Mouse (Mus musculus) MEL (cell line): Measurements from ENCODE around the gene Smg1. TPM values are rescaled to one million over a fixed set of nuclear protein-coding genes. Genes with fewer than 3 reads are reported as not detected.

ENCODE experiments used
- DNase-seq: peaks from one replicate; pipeline ENCODE4 v3.0.0; 2011; ENCODE audit warnings: low read depth, low spot score
- H3K27ac ChIP-seq: 2 replicates; pipeline ENCODE4 v1.5.1; 2012; ENCODE audit warnings: low read depth, mild to moderate bottlenecking, control low read depth, low read length, moderate library complexity; ENCODE audit not compliant: control insufficient read depth
- H3K27me3 ChIP-seq, 2 experiments: fragments of 150-350 bp in 1 of 2; sonication (generic) in 1 of 2; 2 replicates each; pipeline ENCODE4 v1.6.1; 2012; ENCODE audit warnings: low read length in 2 of 2, mild to moderate bottlenecking in 2 of 2, improper control_type of control experiment in 1 of 2, moderate library complexity in 1 of 2; ENCODE audit not compliant: insufficient read depth in 2 of 2, control insufficient read depth in 1 of 2
- H3K36me3 ChIP-seq, 2 experiments: 2 replicates each; pipeline ENCODE4 v1.6.1; 2012 to 2014; ENCODE audit warnings: low read length in 2 of 2, improper control_type of control experiment in 1 of 2, inconsistent platforms in 1 of 2, mild to moderate bottlenecking in 1 of 2; ENCODE audit not compliant: insufficient read depth in 2 of 2, control insufficient read depth in 1 of 2
- H3K4me1 ChIP-seq, 2 experiments: fragments of 150-350 bp in 1 of 2; sonication (generic) in 1 of 2; 2 replicates each; pipeline ENCODE4 v1.6.1; 2012; ENCODE audit warnings: low read length in 2 of 2, improper control_type of control experiment in 1 of 2, mild to moderate bottlenecking in 1 of 2; ENCODE audit not compliant: insufficient read depth in 2 of 2, control insufficient read depth in 1 of 2
- H3K4me3 ChIP-seq, 2 experiments: fragments of 150-350 bp in 1 of 2; sonication (generic) in 1 of 2; 2 replicates each; pipeline ENCODE4 v1.5.1; 2012; ENCODE audit warnings: low read depth in 2 of 2, low read length in 2 of 2, mild to moderate bottlenecking in 2 of 2, moderate library complexity in 2 of 2, control low read depth in 1 of 2, improper control_type of control experiment in 1 of 2; ENCODE audit not compliant: control insufficient read depth in 1 of 2, insufficient read depth in 1 of 2
- H3K79me2 ChIP-seq: 2 replicates; pipeline ENCODE4 v1.6.1; 2012; ENCODE audit warnings: mild to moderate bottlenecking, low read length, moderate library complexity; ENCODE audit not compliant: control insufficient read depth, poor library complexity, insufficient read depth
- H3K9ac ChIP-seq: 2 replicates; pipeline ENCODE4 v1.6.1; 2012; ENCODE audit warnings: low read depth, mild to moderate bottlenecking, control low read depth, low read length, moderate library complexity; ENCODE audit not compliant: control insufficient read depth, poor library complexity, severe bottlenecking
- H3K9me3 ChIP-seq: fragments of 150-350 bp; sonication (generic); replicated peaks from 2 replicates; pipeline ENCODE4 v1.6.1; 2012; ENCODE audit warnings: mild to moderate bottlenecking, low read length, improper control_type of control experiment, moderate library complexity; ENCODE audit not compliant: insufficient read depth
- BHLHE40 ChIP-seq: IDR thresholded peaks from 2 replicates; pipeline ENCODE4 v1.6.1; 2012; ENCODE audit warnings: low read depth, mild to moderate bottlenecking, inconsistent platforms, low read length, improper control_type of control experiment, borderline replicate concordance
- CTCF ChIP-seq, 3 experiments: IDR thresholded peaks in 2 of 3; conservative IDR thresholded peaks in 1 of 3; 2 replicates each; pipeline ENCODE4 v1.5.1; 2011 to 2012; ENCODE audit warnings: low read length in 3 of 3, low read depth in 2 of 3, mild to moderate bottlenecking in 2 of 3, improper control_type of control experiment in 1 of 3, inconsistent platforms in 1 of 3, mixed read lengths in 1 of 3, moderate library complexity in 1 of 3; ENCODE audit not compliant: control insufficient read depth in 1 of 3, insufficient read depth in 1 of 3, poor library complexity in 1 of 3, severe bottlenecking in 1 of 3
- E2F4 ChIP-seq: IDR thresholded peaks from 2 replicates; pipeline ENCODE4 v1.6.1; 2011; ENCODE audit warnings: low read depth, low read length, improper control_type of control experiment, borderline replicate concordance
- ELF1 ChIP-seq: IDR thresholded peaks from 2 replicates; pipeline ENCODE4 v1.6.1; 2014; ENCODE audit warnings: low read depth, mild to moderate bottlenecking, inconsistent platforms, low read length, improper control_type of control experiment, moderate library complexity
- MAFK ChIP-seq: IDR thresholded peaks from 2 replicates; pipeline ENCODE4 v1.6.1; 2011; ENCODE audit warnings: low read depth, mild to moderate bottlenecking, low read length, improper control_type of control experiment, borderline replicate concordance
- MAX ChIP-seq: IDR thresholded peaks from 2 replicates; pipeline ENCODE4 v1.6.1; 2011; ENCODE audit warnings: low read length, improper control_type of control experiment
- MXI1 ChIP-seq: IDR thresholded peaks from 2 replicates; pipeline ENCODE4 v1.6.1; 2011; ENCODE audit warnings: mild to moderate bottlenecking, low read depth, low read length, improper control_type of control experiment
- MYC ChIP-seq: IDR thresholded peaks from 2 replicates; pipeline ENCODE4 v1.6.1; 2011; ENCODE audit warnings: low read depth, mild to moderate bottlenecking, low read length, improper control_type of control experiment, moderate library complexity
- POLR2AphosphoS5 ChIP-seq: IDR thresholded peaks from 2 replicates; pipeline ENCODE4 v1.6.1; 2012; ENCODE audit warnings: low read depth, borderline replicate concordance, mild to moderate bottlenecking, inconsistent platforms, low read length, moderate library complexity, mixed read lengths
- RAD21 ChIP-seq: IDR thresholded peaks from 2 replicates; pipeline ENCODE4 v1.6.1; 2011; ENCODE audit warnings: mild to moderate bottlenecking, low read depth, low read length, improper control_type of control experiment
- SIN3A ChIP-seq: IDR thresholded peaks from 2 replicates; pipeline ENCODE4 v1.6.1; 2012; ENCODE audit warnings: low read length, improper control_type of control experiment, inconsistent platforms
- SMC3 ChIP-seq: IDR thresholded peaks from 2 replicates; pipeline ENCODE4 v1.6.1; 2011; ENCODE audit warnings: low read depth, low read length, improper control_type of control experiment
- TAL1 ChIP-seq: IDR thresholded peaks from 2 replicates; pipeline ENCODE4 v1.6.1; 2012; ENCODE audit warnings: mild to moderate bottlenecking, inconsistent platforms, low read length, moderate library complexity, mixed read lengths
- TBP ChIP-seq: IDR thresholded peaks from 2 replicates; pipeline ENCODE4 v1.8.0; 2011; ENCODE audit warnings: low read depth, low read length, improper control_type of control experiment
- USF1 ChIP-seq: IDR thresholded peaks from 2 replicates; pipeline ENCODE4 v1.6.1; 2014; ENCODE audit warnings: low read depth, mild to moderate bottlenecking, inconsistent platforms, low read length, improper control_type of control experiment, moderate library complexity
- ZMIZ1 ChIP-seq: IDR thresholded peaks from 2 replicates; pipeline ENCODE4 v1.6.1; 2012; ENCODE audit warnings: low read depth, mild to moderate bottlenecking, inconsistent platforms, low read length, improper control_type of control experiment, moderate library complexity
- polyA plus RNA-seq, 2 experiments: library from polyadenylated mRNA; stranded (reverse) in 1 of 2; unstranded in 1 of 2; fragments of >175 nt in 1 of 2; fragments of >200 nt in 1 of 2; gene quantifications; 2 replicates each; pipeline versions ENCODE4 v1.2.1 to v1.2.4; 2012; ENCODE audit warnings: low replicate concordance in 2 of 2, low read depth in 1 of 2; ENCODE audit not compliant: insufficient read length in 2 of 2, insufficient read depth in 1 of 2, missing spikeins in 1 of 2
- total RNA-seq: library from RNA; depleted of rRNA; stranded (reverse); fragments of 300-350 nt; gene quantifications from 2 replicates; pipeline ENCODE4 v1.2.3, GENCODE M21; 2012

Smg1 gene
- total and polyA plus RNA-seq, 3 experiments = 24.2 to 49.6 (median 32.6) TPM

DNA sequence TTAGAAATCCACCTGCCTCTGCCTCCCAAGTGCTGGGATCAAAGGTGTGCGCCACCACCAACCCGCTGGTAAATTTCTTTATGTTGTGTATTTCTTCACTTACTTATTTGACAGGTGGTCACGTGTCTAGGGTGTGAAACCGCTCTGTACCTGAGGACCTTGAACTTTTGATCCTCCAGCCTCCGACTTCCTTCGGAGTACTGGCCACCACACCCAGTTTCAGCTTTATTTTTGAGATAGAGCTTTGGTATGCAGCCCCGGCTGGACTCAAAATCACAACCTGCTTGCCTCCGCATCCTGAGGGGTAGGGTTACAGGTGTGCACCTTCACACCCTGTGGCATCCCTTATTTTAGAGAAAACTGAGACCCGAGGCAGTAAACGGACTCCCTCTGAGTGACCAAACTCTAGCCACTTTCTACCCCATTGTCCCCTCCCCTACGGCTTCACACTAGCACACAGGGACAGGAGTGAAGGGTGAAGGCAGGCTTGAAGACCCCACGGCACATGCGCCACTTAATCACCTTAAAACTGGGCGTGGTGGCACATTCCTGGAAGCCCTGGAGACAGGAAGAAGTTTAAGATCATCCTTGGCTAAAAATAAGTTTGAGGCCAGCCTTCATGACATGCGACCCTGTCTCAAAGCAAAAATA is 33.3 kb upstream of the Smg1 start (continued):
- no peak for TF ChIP-seq E2F4
- no peak for TF ChIP-seq MAFK
- TF ChIP-seq TBP = no peak
- TF ChIP-seq SIN3A = no peak
- TF ChIP-seq USF1 = no peak
- no peak for TF ChIP-seq MYC

DNA sequence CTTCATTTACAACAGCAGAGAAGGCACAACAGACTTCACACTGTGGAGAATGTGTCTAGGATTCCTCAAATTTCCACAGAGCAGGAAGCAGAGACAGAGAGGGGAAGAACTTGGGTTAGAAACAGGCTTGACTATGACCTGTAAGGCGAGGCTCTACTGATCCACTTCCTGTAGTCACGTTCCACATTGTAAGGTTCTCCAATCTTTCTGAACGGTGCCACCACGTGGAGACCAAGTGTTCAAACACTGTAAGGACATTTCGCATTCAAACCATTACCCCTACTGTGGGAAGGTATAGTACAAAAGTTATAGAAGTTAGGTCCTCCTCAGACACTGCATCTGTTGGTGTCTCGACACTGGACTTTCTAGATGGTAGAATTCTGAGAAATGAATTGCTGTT is 31.8 kb upstream of the Smg1 start:
- no peaks in the 10 kb centered on the region for H3K79me2 ChIP-seq
- H3K36me3 ChIP-seq = peaks cover 0 to 8% of the 10 kb centered on the region in 2 experiments; a peak in 2 of 4 replicates
- no peaks in the 10 kb centered on the region for H3K9me3 ChIP-seq
- peak overlapping the region; percentile 20; the same call in 1 of the 2 replicates for H3K9ac ChIP-seq
- no peak overlapping the region for H3K4me3 ChIP-seq
- no peaks in the 10 kb centered on the region for H3K27me3 ChIP-seq
- H3K27ac ChIP-seq = 0 out of 2 replicates have a peak overlapping the region, but pooled peaks have one; percentile 21
- peak; percentile 72 for DNase-seq
- peaks cover 3 to 14% of the 10 kb centered on the region in 2 experiments; a peak in 3 of 4 replicates for H3K4me1 ChIP-seq
- TF ChIP-seq USF1 = peak; percentile 30; the same call in 1 of the 2 replicates
- peak; percentile 75 for TF ChIP-seq MYC
- TF ChIP-seq ELF1 = peak; percentile 55; the same call in 1 of the 2 replicates
- no peak for TF ChIP-seq TAL1
- TF ChIP-seq MAX = peak; percentile 80
- peak; percentile 43 for TF ChIP-seq RAD21
- no peak for TF ChIP-seq POLR2AphosphoS5
- peak; percentile 50; the same call in 1 of the 2 replicates for TF ChIP-seq MXI1
- TF ChIP-seq BHLHE40 = peak; percentile 93
- peak; percentile 62 for TF ChIP-seq SMC3
- no peak for TF ChIP-seq ZMIZ1
- TF ChIP-seq CTCF (IDR thresholded peaks at IDR 0.05 in 2 of 3, conservative IDR thresholded peaks at IDR 0.05 in 1 of 3; ENCODE audit: control insufficient read depth in 1 of 3, insufficient read depth in 1 of 3, low read depth in 2 of 3, low read length in 3 of 3, poor library complexity in 1 of 3, severe bottlenecking in 1 of 3) = peak in 2 of 3 experiments; percentile 6 to 50; a peak in 2 of 6 replicates

DNA sequence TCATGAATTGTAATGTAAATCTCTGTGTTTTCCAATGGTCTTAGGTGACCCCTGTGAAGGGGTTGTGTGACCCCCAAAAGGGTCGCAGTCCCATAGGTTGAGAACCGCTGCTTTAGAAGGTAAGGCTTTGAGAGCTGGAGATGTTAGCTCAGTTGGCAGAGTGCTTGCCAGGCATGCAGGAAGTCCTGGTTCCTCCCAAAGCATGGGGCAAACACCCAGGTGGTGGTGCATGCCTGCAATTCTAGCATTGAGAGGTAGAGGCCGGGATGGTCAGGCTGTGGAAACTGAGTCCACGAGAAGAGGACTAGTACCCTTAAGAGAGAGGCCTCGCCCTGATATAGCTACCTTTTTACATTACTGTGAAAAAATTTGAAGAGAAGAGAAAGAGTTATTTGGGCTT is 31.4 kb upstream of the Smg1 start:
- Histone ChIP-seq H3K79me2 (no peaks in the 10 kb centered on the region), H3K4me1 (peaks cover 3 to 14% of the 10 kb centered on the region in 2 experiments; a peak in 3 of 4 replicates), H3K9ac (peak overlapping the region; percentile 20; the same call in 1 of the 2 replicates), H3K27ac (0 out of 2 replicates have a peak overlapping the region, but pooled peaks have one; percentile 21), H3K36me3 (peaks cover 0 to 8% of the 10 kb centered on the region in 2 experiments; a peak in 2 of 4 replicates), H3K27me3 (no peaks in the 10 kb centered on the region), H3K9me3 (no peaks in the 10 kb centered on the region), H3K4me3 (no peak overlapping the region)
- TF ChIP-seq TBP = no peak
- DNase-seq = no peak
